Mouse (Mus musculus) hindlimb bud, embryonic 11.5 days (tissue): ENCODE results near the gene Cep170b.
A peak's percentile ranks its signal among the peaks of the same experiment; 100 is the strongest.

Experiments
- DNase-seq: peaks from one replicate; pipeline ENCODE4 v3.0.0-alpha.2; 2012; ENCODE audit warnings: low read depth, low spot score; ENCODE audit errors: extremely low spot score

The Cep170b gene

GRCm38 (mm10) chr12:112720216-112720615 lies at the start of gene Cep170b:
Cep170b (plus strand) TSS chr12:112720455.
- no peak for DNase-seq

DNA sequence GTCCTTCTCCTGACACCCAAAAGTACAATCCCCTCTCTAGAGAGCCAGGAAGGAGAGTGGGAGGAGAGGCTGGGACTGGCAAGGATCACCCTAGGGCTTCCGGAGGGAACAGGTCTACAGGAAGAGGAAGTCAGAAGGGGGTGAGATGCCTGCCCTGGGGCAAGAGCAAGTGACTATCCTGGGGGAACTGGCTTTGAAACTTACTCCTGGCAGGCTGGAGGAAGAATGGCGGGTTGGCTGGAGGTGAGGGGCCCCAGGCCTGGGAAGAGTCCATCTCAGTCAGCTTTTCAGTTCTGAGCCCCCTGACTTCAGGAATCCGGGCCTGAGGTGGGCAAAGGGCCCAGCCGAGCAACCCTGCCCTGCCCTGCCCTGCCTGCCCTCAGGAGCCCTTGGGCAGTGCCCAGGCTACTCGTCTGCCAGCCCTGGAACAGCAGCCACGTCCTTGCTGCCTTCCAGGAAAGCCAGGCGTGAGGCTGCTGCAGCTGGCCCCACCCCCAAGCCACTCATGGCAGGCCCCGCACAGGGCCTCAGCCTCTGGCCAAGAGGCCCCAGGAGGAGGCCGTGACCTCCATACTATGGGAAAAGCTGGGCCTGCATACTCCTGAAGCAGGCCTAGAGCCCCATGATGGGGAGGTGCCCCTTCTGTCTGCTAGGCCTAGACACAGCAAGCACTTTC lies 49.4 kb upstream of the Cep170b start:
- DNase-seq = no peak

- no peak for DNase-seq
These were observed 48.4 kb upstream of the Cep170b start for GRCm38 (mm10) chr12:112671891-112672290.

DNA sequence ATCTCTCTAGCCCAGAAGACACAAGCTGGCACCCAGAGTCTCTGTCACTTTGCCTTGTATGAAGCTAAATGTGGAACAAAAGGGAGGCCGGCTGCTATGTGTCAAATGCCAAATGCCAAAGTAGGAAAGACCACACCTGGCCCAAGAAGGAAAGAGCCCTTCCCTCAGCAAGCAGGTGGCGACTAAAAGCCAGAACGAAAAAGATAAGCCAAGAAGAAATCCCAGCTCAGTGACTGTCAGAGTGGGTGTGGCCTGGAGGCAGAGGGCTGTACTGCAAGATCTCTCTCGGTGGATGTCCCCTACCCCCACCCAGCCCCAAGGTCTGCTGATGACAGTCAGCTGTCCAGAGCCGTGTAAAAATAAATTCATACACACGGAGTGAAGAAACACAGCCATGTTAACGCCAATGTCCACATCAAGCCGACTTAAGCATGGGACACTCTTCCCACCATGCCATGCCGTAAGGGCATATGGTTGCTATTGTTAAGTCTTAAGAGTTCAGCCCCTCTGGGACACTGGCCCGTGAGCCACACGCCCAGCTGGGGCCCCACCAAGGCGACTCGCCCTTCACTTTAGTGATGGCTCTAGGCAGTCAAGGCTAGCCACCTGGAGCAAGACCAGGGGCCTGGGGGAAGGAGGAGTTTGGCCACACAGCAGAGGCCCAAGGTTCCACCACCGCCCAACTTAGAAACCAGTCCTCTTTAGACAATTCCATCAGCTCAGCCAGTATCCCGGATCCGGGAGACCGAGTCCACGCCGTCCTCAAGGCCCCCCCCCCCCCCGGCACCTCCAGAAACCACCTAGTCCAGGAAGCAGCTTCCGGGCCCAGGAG lies 47.3 kb upstream of the Cep170b start:
- no peak for DNase-seq

DNA sequence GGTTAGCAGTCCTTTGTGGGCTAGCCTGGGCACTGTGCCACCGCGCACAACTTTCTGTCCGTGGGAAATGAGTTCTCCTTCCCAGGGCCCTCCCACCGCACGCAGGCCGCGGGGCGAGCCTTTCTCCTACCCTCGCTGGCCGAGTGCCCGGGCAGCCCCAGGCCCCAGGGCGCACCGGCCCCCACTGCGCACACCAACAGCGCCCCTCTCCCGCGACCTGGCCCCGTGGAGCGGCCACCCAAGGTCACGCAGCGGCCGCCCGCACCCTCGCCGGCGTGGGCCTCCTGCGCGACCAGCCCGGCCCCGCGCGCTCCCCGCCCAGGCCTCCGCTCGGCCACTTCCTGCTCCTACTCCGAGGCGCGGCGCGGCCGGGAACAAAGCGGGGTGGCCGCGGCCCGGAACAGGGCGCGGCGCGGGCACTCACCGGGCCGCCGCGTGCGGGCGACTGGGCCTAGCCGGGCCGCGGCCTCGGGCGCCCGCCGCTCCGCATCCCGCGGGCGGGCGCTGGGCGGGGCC lies 46.6 kb upstream of the Cep170b start:
- no peak for DNase-seq

DNA sequence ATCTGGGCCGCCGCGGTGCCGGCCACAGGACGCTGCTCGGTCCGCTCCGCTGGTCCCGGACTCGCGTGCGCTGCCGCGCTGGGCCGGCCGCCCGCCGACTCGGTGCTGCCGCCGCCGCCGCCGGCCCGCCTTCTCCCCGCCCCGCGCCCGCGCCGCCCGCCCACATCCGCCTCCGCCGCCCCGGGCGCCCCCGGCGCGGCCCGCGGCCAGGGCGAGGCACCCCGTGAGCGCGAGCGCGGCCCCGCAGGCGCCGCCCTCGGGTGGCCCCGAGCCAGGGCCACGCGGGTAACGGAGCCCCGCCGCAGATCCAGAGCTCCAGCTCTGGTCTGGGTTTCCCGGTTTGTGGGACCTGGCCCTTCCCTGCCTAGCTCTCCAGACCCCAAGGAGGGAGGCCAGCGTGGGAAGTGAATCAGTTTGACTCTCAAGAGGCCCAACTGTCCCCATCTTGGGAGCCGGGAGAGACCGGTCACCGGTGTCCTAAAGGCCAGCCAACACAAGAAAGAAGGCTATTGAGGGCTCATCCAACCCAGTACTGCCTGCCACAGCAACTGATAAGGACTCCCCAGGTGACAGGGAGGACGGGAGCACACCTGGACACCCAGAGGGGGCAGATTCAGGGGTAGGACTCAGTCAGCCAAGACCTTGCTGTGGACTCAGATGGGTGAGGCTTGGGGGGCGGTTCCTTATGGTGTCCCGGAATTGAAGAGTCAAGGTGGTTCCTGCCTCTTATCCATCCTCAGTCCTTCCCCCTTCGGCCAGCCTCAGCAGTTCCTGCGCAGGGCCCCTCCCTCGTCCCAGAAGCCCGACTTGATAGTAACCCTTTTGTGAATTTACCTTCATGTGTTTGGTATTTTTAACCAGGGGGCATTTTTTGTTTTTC lies 45.9 kb upstream of the Cep170b start, which contains the start of gene Akt1:
Akt1 (minus strand) TSS at position 753 of the 880 bp plus-strand sequence.
- DNase-seq = no peak

DNA sequence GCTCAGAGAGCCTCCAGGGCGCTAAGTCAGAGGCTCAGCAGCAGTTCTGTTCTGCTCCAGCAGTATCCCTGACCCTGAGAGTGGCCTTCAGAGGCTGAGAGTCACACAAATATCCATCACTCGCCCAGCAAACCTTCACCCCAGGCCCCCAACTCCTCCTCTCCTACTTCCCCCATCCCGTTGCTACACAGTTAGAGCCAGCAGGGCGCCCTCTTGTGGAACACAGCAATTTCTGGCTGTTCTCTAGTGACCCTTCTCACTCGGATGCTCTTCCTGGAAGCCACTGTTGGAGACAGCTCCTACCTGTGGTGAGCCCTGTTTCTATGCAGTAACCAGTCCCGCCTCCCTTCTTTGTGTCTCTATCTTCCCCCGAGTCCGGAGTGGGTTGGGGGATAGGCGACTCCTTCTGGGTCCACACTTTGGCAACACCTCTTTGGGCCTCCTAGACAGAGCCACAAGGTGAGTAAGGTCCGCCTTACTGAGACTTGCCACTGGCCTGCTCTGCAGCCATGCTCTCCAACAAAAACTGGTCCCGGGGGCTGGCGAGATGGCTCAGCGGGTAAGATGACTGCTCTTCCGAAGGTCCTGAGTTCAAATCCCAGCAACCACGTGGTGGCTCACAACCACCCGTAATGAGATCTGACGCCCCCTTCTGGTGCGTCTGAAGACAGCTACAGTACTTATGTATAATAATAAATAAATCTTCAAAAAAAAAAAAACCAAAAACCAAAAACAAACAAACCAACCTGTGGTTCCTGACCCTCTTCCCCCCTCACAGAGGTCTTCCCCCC lies 44.8 kb upstream of the Cep170b start:
- peak; percentile 69 for DNase-seq

GRCm38 (mm10) chr12:112677076-112677475 lies 43.2 kb upstream of the Cep170b start:
- no peak for DNase-seq

- no peak for DNase-seq
These were observed 42.2 kb upstream of the Cep170b start for GRCm38 (mm10) chr12:112677943-112678554.

GRCm38 (mm10) chr12:112678555-112679026 lies 41.7 kb upstream of the Cep170b start, which contains the start of gene Zbtb42:
Zbtb42 (plus strand) TSS chr12:112678828.
- no peak for DNase-seq

- DNase-seq = no peak
These were observed 40.9 kb upstream of the Cep170b start for GRCm38 (mm10) chr12:112679027-112679996.

DNA sequence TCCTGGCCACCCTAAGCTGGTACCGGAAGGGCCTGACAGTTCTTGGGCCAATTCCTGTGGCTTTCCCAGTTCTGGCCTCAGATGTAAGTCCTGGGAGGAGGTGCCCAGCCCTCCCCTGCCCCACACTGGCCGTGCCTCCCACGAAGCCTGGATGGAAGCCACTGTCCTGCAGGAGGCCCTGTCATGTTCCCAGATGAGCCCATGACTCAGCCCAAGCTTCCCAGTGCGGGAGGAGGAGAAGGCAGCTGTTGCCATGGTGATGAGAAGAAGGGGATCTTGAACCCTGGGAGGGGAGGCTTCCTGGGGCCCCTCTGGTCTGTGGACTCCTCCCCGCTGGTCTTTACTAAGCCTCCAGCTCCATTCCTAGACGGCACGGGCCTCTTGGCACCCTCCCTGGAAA lies 36.9 kb upstream of the Cep170b start:
- no peak for DNase-seq

- no peak for DNase-seq
These were observed 31.8 kb upstream of the Cep170b start for GRCm38 (mm10) chr12:112688458-112688857.

DNA sequence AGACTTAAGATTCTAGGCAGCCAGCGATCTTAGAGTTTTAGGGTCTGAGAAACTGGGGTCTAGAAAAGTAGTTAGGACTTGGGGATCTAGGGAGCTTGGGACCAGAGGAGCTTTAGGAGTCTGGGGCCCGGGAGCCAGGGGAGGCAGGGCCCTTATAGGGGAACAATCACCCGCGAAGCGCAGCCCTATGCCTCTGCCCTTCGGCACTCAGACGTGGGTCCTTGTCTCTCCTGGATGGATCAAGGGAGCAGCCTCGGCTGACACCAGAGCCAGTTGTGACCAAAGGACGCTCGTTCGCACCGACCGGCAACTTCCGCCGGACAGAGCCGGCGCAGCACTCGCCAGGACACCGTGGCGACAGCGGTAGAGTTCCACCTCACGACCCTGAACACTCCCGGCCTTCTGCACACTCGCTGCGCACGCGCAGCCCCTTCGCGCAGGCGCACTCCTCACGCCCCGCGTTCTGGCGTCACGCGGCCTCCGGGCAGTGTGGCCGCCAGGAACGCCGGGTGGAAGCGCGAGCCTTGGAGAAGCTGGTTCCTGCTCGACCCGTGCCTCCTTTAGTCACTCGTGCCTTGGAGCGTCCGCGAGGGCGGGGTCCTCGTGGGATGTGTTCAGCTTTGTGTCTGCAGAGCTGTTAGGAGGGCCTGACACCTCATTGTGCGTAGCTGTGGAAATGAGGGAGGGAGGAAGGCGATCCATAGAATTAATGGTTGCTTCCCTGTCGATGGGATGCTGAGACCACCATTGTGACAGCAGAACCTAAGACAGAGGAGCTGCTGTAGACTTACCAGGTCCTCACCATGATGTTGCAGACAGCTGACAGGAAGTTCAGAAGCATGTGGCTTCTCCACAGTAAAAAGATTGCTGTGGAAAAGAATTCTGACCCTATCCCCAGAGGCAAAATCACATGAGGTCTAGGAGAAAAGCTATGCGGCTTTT lies 26.8 kb upstream of the Cep170b start:
- DNase-seq = peak; percentile 90

DNA sequence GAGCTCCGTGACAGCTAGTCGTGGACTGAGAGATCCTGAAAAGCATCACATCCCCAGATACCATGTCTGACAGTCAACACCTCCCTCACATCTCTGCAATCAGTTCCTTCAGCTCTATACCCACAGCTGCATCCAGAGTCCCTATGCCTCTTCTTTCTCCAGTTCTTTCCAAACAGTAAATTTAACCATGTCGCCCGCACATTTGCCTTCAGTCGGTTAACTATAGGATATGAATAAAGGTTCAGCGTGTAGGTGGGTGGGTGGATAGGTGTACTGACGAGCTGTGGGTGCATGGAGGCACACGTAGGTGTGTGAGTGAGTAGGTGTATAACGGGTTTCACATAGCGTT lies 26.2 kb upstream of the Cep170b start:
- DNase-seq = no peak

- DNase-seq = no peak
These were observed 23.3 kb upstream of the Cep170b start for GRCm38 (mm10) chr12:112696806-112697425.

DNA sequence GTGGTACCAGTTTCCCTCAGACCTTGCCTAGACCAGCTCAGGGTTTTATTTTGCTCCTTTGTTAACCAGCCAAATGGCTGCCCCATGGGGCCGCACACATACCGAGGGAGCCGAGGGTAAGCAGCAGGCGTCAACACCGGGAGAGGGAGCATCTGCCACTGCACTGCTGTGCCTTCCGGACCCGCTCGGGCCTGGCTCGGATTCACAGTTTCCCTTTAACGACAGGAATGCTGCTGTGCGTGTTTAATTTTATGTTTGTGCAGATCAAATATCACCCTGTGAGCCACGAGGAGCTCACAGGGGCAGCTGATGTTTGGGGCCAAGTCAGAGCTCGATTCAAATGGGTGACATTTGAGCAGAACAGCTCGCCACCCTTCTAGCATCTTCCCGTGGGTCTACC lies 19.7 kb upstream of the Cep170b start:
- no peak for DNase-seq
